Mouse (Mus musculus) right cerebral cortex, adult 18-20 months (tissue): ENCODE results near the gene Tmem95.
"Not testable (repeated sequence)": the region's sequence is repeated elsewhere in the genome, so short reads cannot be mapped to it uniquely, and the experiment has no call there.

Experiments used
- DNase-seq: peaks from one replicate; pipeline ENCODE4 v3.0.0; 2022; ENCODE audit warnings: mixed read lengths

The Tmem95 gene

GRCm38 (mm10) chr11:69879711-69880110 is 1.9 kb upstream of the Tmem95 start:
- DNase-seq = no peak

- DNase-seq = no peak
These were observed 1.1 kb upstream of the Tmem95 start for GRCm38 (mm10) chr11:69878952-69879351.

GRCm38 (mm10) chr11:69878399-69878798 is 581 bp upstream of the Tmem95 start:
- DNase-seq = no peak

DNA sequence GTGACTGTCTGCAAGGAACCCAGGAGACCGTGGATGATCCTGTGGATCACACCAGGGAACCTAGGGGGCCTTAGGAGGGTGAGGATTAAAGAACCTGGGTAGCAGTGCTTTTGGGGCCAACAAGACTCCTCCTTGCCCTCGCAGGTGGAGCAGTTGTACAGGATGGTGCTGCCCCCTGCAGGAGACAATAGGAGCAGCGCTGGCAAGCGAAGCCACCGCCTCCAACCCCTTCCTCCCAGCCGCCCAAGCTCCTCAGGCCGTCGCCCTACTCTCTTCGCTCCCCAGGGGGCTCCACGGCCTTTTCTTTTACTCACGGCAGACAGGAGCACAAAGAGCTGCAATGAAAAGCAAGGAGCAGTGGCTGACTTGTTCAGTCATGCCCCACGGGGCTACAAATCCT is 951 bp downstream of the Tmem95 start:
- peak; percentile 69 for DNase-seq

GRCm38 (mm10) chr11:69876186-69876585 is 1.6 kb downstream of the Tmem95 start:
- no peak for DNase-seq

DNA sequence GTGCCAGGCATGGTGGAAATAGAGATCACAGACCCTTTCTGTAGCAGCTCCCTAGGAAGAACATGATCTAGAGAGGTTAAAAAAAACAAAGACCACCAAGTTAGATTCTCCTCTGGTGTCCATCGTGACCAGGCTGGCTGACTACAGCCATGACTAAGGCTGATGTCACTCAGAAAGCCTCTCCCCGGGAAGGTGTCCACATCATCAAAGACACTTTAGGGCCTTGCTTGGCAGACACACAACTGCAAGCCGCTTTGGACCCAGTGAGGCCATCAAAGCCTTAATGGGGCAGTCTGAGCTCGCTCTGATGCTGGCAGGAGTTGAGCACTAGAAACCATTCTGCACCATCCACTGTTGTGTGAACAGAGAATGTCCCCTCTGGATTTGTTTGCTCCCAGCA is 5.4 kb downstream of the Tmem95 start:
- DNase-seq = no peak

DNA sequence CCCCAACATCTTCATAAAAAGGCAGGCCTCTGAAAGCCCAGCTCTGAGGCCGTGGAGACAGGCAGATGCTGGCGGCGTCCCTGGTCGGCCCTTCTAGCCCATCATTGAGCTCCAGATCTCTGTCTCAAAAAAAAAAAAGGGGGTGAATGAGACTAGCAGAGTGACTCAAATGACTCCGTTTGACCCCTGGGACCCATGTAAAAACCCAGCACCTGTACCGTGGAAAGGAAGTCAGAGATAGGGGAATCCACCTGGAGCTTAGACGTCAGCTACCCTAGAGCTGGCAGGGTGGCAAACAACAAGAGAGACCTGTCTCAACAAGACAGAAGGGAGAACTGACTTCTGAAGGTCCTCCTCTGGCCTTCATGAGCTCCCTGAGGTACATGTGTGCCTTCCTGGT is 6.0 kb downstream of the Tmem95 start:
- DNase-seq = no peak

- no peak for DNase-seq
These were observed 7.3 kb downstream of the Tmem95 start for GRCm38 (mm10) chr11:69870289-69871069.

DNA sequence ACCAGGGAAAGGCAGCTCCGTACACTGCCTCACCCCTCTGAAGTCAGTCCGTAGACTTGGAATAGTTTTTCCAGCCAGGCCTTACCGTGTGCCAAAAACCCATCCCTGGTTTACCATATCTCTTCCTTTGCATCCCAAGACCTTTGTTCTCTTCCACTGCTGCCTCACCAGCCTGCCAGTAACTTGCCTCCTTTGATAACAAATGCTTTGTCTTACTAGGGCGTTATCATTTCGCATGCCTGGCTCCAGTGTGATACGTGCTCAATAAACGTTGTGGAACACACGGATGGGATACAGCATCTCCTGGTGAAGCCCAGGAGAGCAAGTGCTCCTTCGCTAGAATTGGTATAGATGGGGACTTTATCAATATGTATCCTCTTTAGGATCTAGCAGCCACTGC is 10.5 kb downstream of the Tmem95 start:
- DNase-seq = no peak

DNA sequence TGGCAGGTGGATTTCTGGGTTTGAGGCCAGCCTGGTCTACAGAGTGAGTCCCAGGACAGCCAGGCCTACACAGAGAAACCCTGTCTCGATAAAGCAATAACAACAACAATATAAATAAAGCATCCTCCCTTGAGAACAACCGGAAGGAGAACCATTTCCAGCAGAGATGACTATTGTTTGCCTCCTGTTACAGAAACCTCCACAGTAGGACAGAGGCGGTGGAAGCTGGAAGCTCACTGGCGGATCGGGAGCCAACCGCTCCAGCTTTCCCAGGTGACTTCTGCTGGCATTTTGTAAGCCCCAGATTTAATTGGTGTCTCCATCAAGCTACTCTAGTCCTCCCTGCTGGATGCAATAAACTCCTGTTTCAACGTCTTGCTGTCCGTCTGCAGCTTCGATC is 12.3 kb downstream of the Tmem95 start:
- DNase-seq = no peak

DNA sequence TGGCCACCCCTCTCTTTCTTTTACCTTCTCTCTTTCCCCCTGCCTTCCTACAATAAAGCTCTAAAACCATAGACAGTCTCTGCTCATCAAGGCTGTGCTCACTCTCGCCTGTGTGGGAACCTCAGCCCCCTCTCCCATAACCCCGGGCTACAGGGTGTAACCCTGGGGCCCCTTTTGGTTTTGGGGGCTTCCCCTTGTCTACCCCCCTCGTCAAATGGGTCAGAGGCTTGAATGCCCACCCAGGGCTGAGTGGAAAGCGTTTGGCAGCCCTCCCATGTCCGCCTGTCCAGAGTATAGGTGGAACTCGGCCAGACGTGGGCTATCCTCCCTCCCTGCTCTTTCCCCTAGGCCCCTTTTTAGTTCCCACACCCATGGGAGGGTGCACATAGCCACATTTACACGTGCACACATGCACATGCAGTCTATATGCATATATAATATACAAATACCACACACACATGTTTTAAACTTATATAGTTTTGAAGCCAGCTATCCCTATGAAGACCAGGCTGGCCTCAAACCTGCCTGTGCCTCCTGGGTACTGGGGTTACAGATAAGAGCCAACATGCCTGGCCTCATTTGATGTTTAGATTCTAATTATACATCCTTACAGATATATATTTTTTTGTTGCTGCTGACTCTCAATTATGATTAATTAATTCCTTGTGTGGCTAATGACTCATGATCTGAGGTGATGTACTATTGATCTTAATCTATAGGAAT is 13.5 kb downstream of the Tmem95 start:
- DNase-seq = no peak

DNA sequence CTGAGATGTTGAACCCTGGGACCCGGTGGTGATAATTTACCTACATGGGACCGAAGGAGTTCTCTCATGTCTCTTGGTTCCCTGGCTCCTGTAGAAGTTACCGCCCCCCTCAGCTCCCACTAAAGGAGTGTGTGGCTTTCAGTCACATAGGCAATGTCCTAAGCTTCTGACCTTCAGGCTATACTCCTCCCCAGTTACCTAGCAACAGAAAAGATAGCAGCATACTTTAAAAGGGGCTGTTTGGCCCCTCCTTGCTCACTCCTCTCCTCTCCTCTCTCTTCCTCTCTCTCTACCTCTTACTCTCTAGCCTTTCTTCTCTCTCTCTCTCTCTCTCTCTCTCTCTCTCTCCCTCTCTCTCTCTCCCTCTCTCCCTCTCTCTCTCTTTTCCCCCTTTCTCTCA is 14.1 kb downstream of the Tmem95 start:
- not testable (repeated sequence) for DNase-seq

- DNase-seq = no peak
These were observed 19.5 kb downstream of the Tmem95 start, which contains the start of gene Tnk1 for GRCm38 (mm10) chr11:69858113-69858998. Tnk1 (minus strand) TSS chr11:69858730.

DNA sequence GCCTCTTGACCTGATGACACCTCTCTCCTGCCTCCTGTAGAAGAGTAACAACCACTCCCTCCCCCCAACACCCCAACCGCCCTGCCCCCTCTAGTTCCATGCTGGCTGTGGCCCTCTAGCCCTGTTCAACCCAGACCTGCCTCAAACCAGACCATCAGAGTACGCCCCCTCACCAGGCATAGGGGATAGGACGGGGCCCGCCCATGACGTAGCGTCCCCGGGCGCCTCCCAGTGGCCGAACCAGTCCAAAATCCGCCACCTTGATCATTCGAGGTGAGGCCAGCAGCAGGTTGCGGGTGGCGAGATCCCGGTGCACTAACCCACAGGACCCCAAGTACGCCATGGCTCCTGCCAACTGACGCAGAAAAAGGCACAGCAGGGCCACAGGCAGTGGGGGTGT is 22.5 kb downstream of the Tmem95 start:
- DNase-seq = no peak

- DNase-seq = no peak
These were observed 23.1 kb downstream of the Tmem95 start for GRCm38 (mm10) chr11:69854680-69855079.

GRCm38 (mm10) chr11:69853994-69854393 is 23.8 kb downstream of the Tmem95 start:
- DNase-seq = no peak

GRCm38 (mm10) chr11:69850754-69851153 is 27.1 kb downstream of the Tmem95 start:
- no peak for DNase-seq

DNA sequence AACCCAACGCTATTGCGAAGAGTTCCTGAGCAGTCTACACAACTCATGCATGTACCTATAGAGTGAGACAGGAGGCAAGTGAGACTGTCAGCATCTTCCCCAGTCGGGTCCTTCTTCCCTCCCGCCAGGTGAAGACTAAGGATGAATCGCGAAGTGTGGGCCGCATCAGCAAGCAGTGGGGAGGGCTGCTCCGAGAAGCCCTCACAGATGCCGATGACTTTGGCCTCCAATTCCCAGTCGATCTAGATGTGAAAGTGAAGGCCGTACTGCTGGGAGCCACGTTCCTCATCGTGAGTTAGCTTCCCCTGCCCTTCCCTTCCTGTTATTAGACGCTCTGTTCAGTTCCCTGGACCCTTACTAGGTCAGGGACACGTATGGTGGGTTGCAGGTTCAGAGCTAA is 27.9 kb downstream of the Tmem95 start:
- no peak for DNase-seq

- DNase-seq = no peak
These were observed 28.7 kb downstream of the Tmem95 start for GRCm38 (mm10) chr11:69849128-69849527.

DNA sequence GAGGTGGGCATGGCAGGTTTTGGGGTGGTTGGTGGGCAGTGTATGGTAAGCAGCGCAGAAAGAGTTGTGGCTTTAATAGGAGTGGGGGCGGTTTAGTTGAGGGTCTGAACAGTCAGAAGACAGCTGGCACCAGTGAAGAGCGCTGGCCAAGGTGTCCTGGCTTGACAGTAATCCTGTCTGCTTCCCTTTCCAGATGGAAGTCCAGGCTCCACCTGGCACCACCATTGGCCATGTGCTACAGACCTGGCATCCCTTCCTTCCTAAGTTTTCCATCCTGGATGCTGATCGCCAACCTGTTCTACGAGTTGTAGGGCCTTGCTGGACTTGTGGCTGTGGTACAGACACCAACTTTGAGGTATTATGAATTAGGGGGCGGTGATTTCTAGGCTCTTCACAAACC is 29.8 kb downstream of the Tmem95 start:
- no peak for DNase-seq

DNA sequence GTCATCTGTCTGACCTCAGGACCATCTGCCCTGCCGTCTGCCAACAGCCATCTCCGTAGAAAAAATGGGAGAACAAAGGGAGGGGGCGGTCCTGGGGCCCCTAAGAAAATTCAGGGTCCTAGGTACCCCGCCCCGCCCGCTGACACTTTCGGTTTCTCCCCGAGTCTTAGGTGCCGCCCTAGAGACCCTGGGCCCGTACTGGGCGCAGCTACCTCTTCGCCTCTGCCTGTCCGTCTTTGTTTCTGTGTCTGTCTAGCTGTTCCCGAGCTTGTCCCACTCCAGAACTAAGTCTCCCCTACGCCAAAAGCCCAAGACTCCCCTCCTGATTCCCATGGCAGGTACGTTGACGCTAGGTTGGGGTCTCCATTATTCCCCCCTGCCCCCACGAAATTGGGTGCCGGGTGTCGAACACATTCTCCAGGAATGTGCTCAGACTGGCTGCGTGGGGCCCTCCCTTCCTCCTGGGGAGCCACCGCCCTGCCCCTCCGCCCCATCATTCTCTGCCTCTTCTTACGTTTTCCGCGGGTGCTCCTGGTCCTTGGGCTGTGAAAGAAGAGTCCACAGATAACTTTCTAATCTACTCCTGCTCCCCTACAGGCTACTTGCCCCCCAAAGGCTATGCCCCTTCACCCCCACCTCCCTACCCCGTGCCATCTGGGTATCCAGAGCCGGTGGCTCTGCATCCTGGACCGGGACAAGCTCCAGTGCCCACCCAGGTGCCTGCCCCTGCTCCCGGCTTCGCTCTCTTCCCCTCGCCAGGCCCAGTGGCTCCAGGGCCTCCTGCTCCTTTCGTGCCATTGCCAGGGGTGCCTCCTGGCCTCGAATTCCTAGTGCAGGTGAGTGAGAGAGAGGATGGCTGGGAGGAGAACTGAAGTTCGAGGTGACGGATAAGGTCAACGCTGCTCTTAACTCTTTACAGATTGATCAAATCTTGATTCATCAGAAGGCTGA is 30.8 kb downstream of the Tmem95 start:
- no peak for DNase-seq

- peak; percentile 89 for DNase-seq
These were observed 31.6 kb downstream of the Tmem95 start, which contains the start of gene Plscr3 for GRCm38 (mm10) chr11:69846198-69846680. Plscr3 (plus strand) TSS chr11:69846376.
